Mouse (Mus musculus) C2C12 (cell line): ENCODE results near the gene Col15a1.

ENCODE experiments used
- CEBPB ChIP-seq: IDR thresholded peaks from one replicate; pipeline ENCODE4 v1.6.1; 2011; ENCODE audit warnings: low read depth, mild to moderate bottlenecking, control low read depth, moderate library complexity
- CTCF ChIP-seq: IDR thresholded peaks from one replicate; pipeline ENCODE4 v1.5.1; 2011; ENCODE audit not compliant: control insufficient read depth, insufficient read depth, insufficient read length
- FOSL1 ChIP-seq: IDR thresholded peaks from one replicate; pipeline ENCODE4 v1.8.0; 2011; ENCODE audit warnings: mild to moderate bottlenecking, low read length; ENCODE audit not compliant: poor library complexity, insufficient read depth, severe bottlenecking
- MAX ChIP-seq: IDR thresholded peaks from one replicate; pipeline ENCODE4 v1.6.1; 2011; ENCODE audit warnings: mild to moderate bottlenecking, control low read depth
- MYOD1 ChIP-seq: IDR thresholded peaks from one replicate; pipeline ENCODE4 v1.6.1; 2011; ENCODE audit warnings: low read depth; ENCODE audit not compliant: control insufficient read depth, insufficient read length
- MYOG ChIP-seq: IDR thresholded peaks from one replicate; pipeline ENCODE4 v1.6.1; 2011; ENCODE audit not compliant: control insufficient read depth, insufficient read length; ENCODE audit errors: extremely low read depth
- USF1 ChIP-seq: IDR thresholded peaks from one replicate; pipeline ENCODE4 v1.6.1; 2011; ENCODE audit warnings: low read depth, mild to moderate bottlenecking, control low read depth, moderate library complexity

GRCm38 (mm10) chr4:47319561-47320321, 111.8 kb downstream of the Col15a1 start:
- no peak for TF ChIP-seq CTCF
- no peak for TF ChIP-seq USF1
- TF ChIP-seq MYOD1 = no peak
- no peak for TF ChIP-seq MYOG
- TF ChIP-seq CEBPB = no peak
- TF ChIP-seq MAX = no peak
- TF ChIP-seq FOSL1 = no peak
